Mouse (Mus musculus) heart, adult 8-10 months (tissue): ENCODE measurements around the gene Ntan1. TPM values are rescaled to one million over a fixed set of nuclear protein-coding genes. Genes with fewer than 3 reads are reported as not detected.
"Not testable (repeated sequence)": the region's sequence is repeated elsewhere in the genome, so short reads cannot be mapped to it uniquely, and the experiment has no call there.

Experiments
- DNase-seq: peaks from one replicate; pipeline ENCODE4 v3.0.0; 2022; ENCODE audit warnings: low spot score
- total RNA-seq, 4 experiments: library from RNA; stranded (reverse); gene quantifications; 2 replicates each; pipeline ENCODE4 v1.2.4; 2022

The Ntan1 gene
- 10 to 100 TPM; 42.5 to 50.4 (median 43.5) TPM for total RNA-seq

GRCm38 (mm10) chr16:13818560-13819393 lies at the start of gene Ntan1:
Ntan1 (plus strand) TSS chr16:13818845.
- DNase-seq = peak; percentile 95

- not testable (repeated sequence) for DNase-seq
Measured at GRCm38 (mm10) chr16:13771603-13772002, 47.0 kb upstream of the Ntan1 start.

DNA sequence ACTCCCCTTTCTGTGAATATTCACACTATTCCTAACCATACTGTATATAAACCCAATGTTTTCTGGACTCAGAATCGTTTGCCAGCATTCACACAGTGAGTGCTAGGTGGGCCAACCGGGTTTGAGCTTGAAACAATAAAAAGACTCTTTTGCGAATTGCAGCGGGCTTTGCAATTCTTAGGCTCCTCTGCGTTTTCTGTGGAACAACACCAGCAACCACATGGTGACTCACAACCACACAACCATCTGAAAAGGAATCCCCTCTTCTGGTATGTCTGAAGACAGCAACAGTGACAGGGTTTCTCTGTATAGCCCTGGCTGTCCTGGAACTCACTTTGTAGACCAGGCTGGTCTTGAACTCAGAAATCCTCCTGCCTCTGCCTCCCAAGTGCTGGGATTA lies 46.6 kb upstream of the Ntan1 start:
- DNase-seq = not testable (repeated sequence)

GRCm38 (mm10) chr16:13774011-13774410 lies 44.6 kb upstream of the Ntan1 start:
- not testable (repeated sequence) for DNase-seq

- not testable (repeated sequence) for DNase-seq
Measured at GRCm38 (mm10) chr16:13774651-13775050, 44.0 kb upstream of the Ntan1 start.

- peak; percentile 88 for DNase-seq
Measured at GRCm38 (mm10) chr16:13780353-13781036, 38.1 kb upstream of the Ntan1 start, which contains the start of gene Rrn3. Rrn3 (plus strand) TSS chr16:13780708.

DNA sequence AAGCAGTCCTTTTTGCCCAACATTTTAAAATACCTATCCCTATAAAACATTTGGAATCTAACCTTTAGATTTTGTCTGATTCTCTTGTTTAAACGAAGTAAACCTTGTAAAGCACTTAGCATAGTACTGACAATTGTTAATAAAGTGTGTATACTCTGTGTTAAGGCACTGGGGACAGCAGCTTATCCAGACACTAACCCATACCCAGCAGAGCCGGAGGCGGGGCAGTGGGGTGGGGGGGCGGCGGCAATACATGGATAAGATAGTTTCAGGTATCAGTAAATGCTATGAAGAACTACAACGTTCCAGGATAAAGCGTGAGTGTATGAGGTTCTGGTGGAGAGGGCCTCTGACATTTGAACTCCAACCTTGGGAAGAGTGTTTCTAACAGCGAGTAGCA lies 37.4 kb upstream of the Ntan1 start:
- DNase-seq = no peak

DNA sequence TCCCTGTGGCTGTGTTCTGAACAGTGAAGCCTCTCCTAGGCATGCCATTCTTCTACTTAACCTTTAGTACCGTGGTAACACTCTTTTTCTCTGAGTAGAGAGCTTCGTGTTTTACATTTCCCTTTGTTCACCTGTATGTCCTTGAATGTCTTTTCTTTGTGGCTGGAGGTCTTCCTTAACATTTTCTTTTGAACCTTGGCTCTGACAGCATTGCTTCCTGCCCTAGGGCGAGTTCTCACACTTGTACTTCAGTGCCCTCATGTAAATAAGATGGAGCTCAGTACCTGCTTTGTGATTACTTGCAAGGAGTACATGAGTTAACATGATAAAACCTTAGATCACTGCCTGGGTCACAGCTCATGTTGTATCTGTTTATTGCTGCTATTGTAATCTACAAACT lies 32.7 kb upstream of the Ntan1 start:
- DNase-seq = no peak

DNA sequence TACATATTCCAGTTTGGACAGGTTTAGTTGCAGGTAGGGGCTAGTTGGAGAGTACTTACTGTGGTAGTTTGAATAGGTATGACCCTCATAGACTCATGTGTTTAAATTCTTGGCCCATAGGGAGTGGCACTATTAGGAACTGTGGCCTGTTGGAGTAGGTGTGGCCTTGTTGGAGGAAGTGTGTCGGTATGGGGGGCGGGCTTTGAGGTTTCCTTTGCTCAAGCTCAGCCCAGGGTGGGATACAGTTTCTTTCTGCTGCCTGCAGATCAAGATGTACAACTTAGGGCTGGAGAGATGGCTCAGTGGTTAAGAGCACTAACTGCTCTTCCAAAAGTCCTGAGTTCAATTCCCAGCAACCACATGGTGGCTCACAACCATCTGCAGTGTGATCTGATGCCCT lies 25.2 kb upstream of the Ntan1 start:
- not testable (repeated sequence) for DNase-seq

DNA sequence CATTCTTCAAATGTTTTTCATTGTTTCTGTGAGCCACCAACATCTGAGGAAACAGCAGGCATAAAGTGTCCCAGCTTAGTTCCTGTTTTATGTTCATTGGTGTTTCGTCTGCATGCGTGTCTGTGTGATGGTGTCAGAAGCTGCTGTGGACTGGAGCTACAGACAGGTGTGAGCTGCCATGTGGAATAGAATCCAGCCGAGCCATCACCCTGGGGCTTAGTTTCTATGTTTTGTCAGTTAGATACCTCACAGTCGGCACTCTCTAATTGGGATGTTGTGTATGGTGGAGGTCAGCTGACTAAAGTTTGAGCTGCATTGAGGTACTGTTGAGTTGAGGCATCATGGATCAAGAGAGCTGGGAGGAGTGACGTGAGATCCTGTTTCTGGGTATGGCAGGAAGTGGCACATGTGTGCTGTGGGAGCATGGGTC lies 21.9 kb upstream of the Ntan1 start:
- no peak for DNase-seq

GRCm38 (mm10) chr16:13801231-13801630 lies 17.4 kb upstream of the Ntan1 start:
- no peak for DNase-seq

DNA sequence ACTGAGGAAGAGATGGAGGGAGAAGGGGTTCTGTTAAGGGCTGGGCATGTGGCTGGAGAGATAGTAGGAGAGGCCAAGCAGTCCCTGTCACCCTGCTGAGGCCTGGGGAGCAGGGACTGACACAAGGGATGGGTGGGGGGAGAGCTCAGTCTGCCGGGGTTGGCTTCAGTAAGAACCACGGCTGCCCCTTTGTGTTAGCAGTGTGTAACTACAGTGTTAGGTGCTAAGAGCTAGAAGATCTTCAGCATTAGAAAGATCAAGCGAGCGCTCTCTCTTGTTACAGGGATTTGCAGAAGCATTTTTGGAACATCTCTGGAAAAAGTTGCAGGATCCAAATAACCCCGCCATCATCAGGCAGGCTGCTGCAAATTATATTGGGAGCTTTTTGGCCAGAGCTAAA lies 14.0 kb upstream of the Ntan1 start:
- no peak for DNase-seq

DNA sequence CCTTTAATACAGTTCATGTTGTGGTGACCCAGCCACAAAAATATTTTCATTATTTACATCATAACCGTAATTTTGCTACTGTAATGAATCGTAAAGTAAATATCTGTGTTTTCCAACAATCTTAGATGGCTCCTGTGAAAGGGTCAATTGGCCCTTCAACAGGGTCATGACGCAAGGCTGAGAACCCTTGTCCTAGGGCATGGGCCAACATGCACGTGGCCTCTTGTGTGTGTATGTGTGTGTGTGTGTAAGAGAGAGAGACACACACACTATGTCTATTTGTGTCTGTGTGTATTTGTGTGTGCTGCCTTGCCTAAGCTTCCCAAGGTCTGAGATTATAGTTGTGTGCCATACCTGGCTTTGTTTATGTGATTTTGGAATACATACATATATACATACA lies 11.0 kb upstream of the Ntan1 start:
- no peak for DNase-seq

DNA sequence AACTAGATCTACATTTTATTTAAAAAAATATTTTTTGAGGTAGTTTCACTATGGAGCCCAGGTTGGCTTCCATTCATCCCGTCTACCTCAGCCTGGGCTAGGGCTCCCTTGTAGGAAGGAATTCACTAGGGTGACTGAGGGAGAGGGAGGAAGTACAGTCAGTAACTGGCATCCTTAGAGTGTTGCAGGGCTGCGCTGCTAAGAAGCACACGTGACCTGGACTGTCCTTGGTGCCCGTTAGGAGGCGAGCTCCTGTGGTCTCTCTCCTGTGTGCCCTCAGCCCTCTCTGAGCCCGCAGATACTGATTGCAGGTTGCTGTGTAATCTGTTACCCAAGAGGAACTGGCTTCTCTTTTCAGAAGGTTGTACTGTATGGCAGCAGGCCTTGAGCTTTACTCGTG lies 10.2 kb upstream of the Ntan1 start:
- DNase-seq = no peak

GRCm38 (mm10) chr16:13812152-13812551 lies 6.5 kb upstream of the Ntan1 start:
- no peak for DNase-seq

DNA sequence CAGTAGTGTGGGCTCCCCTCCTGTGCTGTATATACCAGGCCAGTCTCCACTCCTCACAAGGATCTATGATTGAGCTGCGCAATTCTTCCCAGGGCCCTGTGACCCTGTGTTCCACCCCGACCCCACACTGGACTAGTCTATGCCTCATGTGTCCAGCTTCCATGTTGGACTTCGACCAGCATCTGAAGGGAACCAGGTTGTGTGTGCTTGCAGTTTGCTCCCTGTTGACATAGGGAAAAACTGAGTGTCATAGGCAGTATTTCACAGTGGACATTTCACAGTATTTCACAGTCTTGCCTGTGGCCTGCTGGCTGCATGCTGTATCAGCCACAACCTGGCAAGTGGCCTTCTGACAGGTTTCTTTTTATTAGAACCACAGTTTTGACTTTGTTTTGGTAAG lies 5.4 kb upstream of the Ntan1 start:
- DNase-seq = no peak

- DNase-seq = no peak
Measured at GRCm38 (mm10) chr16:13819394-13819743, 724 bp downstream of the Ntan1 start.

GRCm38 (mm10) chr16:13819806-13820500 lies 1.3 kb downstream of the Ntan1 start:
- no peak for DNase-seq

- no peak for DNase-seq
Measured at GRCm38 (mm10) chr16:13820771-13821170, 2.1 kb downstream of the Ntan1 start.

DNA sequence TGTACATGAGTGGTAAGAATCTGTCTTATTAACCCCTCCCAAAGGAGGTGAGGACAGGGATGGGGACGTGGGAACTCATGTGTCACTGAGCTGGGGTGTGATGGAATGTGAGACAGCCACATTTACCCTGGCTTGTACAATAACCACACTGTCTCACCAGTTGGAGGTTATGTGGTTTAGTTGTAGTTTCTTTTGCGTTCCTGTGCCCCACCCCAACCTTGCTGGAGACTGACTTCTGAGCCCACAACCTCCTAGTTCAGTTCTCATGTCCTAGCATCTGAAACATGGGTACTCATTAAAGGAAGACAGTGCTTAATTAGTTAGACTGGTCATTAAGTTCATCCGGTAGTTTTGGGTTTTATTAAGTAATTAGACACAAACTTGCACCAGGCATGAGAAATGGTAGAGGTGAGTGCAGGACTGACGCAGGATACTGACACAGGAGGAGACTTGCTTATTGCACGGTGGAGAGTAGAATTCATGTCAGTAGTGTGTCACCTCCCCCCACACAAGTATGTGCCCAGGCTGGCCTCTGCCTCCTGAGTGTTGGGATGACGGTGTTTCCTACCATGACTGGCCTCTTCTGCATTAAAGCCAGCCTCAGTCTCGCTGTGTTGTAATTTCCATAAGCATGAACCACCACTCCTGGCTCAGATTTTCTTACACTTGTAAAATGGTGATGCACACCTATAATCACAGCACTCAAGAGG lies 7.3 kb downstream of the Ntan1 start:
- DNase-seq = no peak

DNA sequence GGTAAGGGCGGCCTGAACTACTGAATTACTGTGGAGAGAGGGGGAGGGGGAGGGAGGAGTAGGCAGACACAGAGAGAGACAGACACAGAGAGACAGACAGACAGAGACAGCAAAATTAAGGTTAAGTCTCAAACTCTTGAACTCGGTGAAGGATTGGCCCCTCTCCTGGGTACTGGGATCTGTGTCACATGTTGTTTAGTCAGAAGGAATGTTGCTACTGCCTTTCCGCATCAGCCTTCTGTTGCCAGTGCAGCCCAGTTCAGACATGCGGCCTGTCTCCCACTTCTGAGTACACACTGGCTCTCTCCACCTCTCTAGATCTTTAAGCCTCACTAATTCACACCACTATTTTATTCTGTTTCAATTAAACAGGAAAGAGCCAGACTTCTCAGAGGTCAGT lies 7.9 kb downstream of the Ntan1 start:
- DNase-seq = no peak

GRCm38 (mm10) chr16:13830444-13830843 lies 11.8 kb downstream of the Ntan1 start:
- DNase-seq = no peak
